Mouse (Mus musculus) hindbrain, embryonic 10.5 days (tissue): Measurements from ENCODE around the gene Ext2. TPM values are rescaled to one million over a fixed set of nuclear protein-coding genes. Genes with fewer than 3 reads are reported as not detected.

Source experiments
- DNase-seq: peaks from one replicate; pipeline ENCODE4 v3.0.0-alpha.2; 2017; ENCODE audit warnings: low spot score
- H3K27ac ChIP-seq: fragments of 300-500 bp; sonication (generic); 2 replicates; pipeline ENCODE4 v1.5.1; 2016; ENCODE audit warnings: mild to moderate bottlenecking, moderate library complexity
- H3K27me3 ChIP-seq: fragments of 300-500 bp; sonication (generic); 2 replicates; pipeline ENCODE4 v1.6.1; 2016; ENCODE audit warnings: mild to moderate bottlenecking; ENCODE audit not compliant: poor library complexity, insufficient read depth, severe bottlenecking
- H3K36me3 ChIP-seq: fragments of 300-500 bp; sonication (generic); 2 replicates; pipeline ENCODE4 v1.6.1; 2016; ENCODE audit warnings: mild to moderate bottlenecking, moderate library complexity
- H3K4me1 ChIP-seq: fragments of 300-500 bp; sonication (generic); replicated peaks from 2 replicates; pipeline ENCODE4 v1.6.1; 2016; ENCODE audit warnings: mild to moderate bottlenecking
- H3K4me3 ChIP-seq: fragments of 300-500 bp; sonication (generic); 2 replicates; pipeline ENCODE4 v1.5.1; 2016; ENCODE audit warnings: mild to moderate bottlenecking, moderate library complexity
- H3K9me3 ChIP-seq: fragments of 300-500 bp; sonication (generic); 2 replicates; pipeline ENCODE4 v1.6.1; 2016; ENCODE audit warnings: mild to moderate bottlenecking, moderate library complexity
- WGBS: fragments of 180-500 bp; shearing (Covaris S2); methylation state at CpG from one replicate; pipeline ENCODE4 v1.1.7; 2016; 5-methylcytosine and 5-hydroxymethylcytosine counted together
- polyA plus RNA-seq: library from polyadenylated mRNA; unstranded; fragments of >200 nt; fragmentation: Nextera tagmentation; extraction: Ambion mirVana; gene quantifications from 2 replicates; pipeline ENCODE4 v1.2.1, GENCODE M21; 2016

The Ext2 gene
- polyA plus RNA-seq, 1 experiment from 2014 or later: 77.1 TPM

DNA sequence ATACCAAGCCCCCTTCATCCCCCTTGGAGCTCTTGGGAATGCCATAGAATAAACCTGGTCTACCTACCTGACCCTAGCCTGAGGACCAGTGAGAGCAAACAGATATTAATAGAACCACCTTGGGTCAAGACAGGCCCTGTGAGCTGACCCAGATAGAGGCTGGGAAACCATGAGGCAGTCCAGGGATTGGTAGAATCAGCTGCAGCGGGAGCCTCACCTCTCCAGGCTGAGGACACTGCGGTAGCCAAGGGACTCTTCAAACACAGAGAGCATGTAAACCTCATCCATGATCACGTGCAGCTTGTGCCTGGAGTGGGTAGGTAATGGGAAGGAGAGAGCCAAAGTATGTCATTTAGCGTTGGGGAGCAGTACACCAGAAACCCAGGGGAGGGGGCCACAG lies 16.6 kb upstream of the Ext2 start:
- no peak for DNase-seq
- H3K4me3 ChIP-seq: no peak overlapping the region
- peaks cover 99% of the 10 kb centered on the region for H3K36me3 ChIP-seq
- no peak overlapping the region for H3K27ac ChIP-seq
- 92% methylated on average over 4 of the region's 4 CpGs for WGBS
- peaks cover 3% of the 10 kb centered on the region; the same call in 1 of the 2 replicates for H3K9me3 ChIP-seq
- no peaks in the 10 kb centered on the region for H3K4me1 ChIP-seq
- no peaks in the 10 kb centered on the region for H3K27me3 ChIP-seq

DNA sequence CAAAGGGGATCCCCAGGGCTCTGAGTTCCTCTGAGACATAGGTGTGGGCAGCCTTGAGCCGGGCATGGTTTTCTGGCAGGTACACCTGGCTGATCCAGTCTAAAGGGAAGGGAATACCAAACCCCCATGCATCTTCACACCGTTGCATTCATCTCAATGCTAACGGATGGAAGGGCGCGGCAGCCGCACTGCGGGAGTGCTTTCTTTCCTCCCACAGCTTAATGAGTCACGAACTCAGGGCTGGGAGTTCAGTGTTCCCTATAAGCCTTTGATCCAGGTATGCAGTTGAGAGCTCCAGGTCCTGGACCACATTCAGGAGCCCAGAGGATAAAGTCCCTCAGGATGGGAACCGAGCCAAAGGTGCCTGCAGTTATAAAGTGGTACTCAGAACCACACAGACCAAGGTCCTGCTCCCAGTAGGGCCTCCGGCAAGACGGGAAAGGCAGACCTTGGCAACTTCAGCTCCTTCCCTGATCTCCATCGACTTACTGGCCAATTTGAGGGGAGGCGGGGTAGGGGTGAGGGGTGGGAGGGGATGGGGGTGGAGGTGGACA lies 13.9 kb upstream of the Ext2 start:
- H3K4me3 ChIP-seq: no peak overlapping the region
- peaks cover 5% of the 10 kb centered on the region; the same call in 1 of the 2 replicates for H3K9me3 ChIP-seq
- no peak overlapping the region for H3K27ac ChIP-seq
- WGBS: 75% methylated on average over 13 of the region's 13 CpGs
- no peak for DNase-seq
- H3K4me1 ChIP-seq: no peaks in the 10 kb centered on the region
- H3K36me3 ChIP-seq: peaks cover 80% of the 10 kb centered on the region
- H3K27me3 ChIP-seq: no peaks in the 10 kb centered on the region

DNA sequence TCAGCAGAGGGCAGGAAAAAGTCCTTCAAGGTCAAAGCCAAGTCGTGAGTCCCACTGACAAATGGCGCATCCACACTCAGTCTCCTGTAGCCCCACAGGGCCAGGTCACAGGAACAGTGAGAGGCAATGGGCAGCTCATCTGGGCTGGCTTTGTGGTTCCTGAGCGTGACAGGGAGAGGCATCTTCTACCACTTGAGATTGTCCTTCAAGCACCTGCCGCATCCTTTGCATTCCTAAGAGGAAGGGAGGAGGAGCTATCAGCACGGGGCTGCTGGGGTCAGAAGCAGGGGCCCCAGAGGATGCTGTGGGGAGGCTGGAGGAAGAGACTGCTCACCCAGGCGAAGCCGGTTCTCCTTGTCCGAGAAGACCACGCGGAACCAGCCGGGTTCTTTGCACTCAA lies 13.2 kb upstream of the Ext2 start:
- WGBS: 83% methylated on average over 11 of the region's 11 CpGs
- peaks cover 73% of the 10 kb centered on the region for H3K36me3 ChIP-seq

GRCm38 (mm10) chr2:93823519-93823918 lies 1.2 kb upstream of the Ext2 start:
- Histone ChIP-seq H3K4me1 (peaks cover 21% of the 10 kb centered on the region), H3K36me3 (peaks cover 8% of the 10 kb centered on the region), H3K4me3 (no peak overlapping the region), H3K27ac (no peak overlapping the region), H3K27me3 (no peaks in the 10 kb centered on the region), H3K9me3 (no peaks in the 10 kb centered on the region)
- WGBS: 20% methylated on average over 8 of the region's 8 CpGs
- peak; percentile 73 for DNase-seq

More for the DNA sequence above, 13.2 kb upstream of the Ext2 start:
- Histone ChIP-seq H3K9me3 (peaks cover 3% of the 10 kb centered on the region; the same call in 1 of the 2 replicates), H3K4me1 (no peaks in the 10 kb centered on the region), H3K27me3 (no peaks in the 10 kb centered on the region), H3K4me3 (no peak overlapping the region), H3K27ac (no peak overlapping the region)
- no peak for DNase-seq

GRCm38 (mm10) chr2:93817791-93818190 lies 4.6 kb downstream of the Ext2 start:
- H3K4me3 ChIP-seq: no peak overlapping the region
- no peaks in the 10 kb centered on the region for H3K27me3 ChIP-seq
- no peaks in the 10 kb centered on the region for H3K9me3 ChIP-seq
- no peak overlapping the region for H3K27ac ChIP-seq
- peaks cover 19% of the 10 kb centered on the region for H3K36me3 ChIP-seq
- no peak for DNase-seq
- peaks cover 23% of the 10 kb centered on the region for H3K4me1 ChIP-seq
- WGBS: 94% methylated on average over 5 of the region's 5 CpGs

- Histone ChIP-seq H3K4me3 (no peak overlapping the region), H3K36me3 (peaks cover 53% of the 10 kb centered on the region), H3K9me3 (no peaks in the 10 kb centered on the region), H3K27me3 (no peaks in the 10 kb centered on the region), H3K27ac (no peak overlapping the region), H3K4me1 (peaks cover 3% of the 10 kb centered on the region; the same call in 1 of the 2 replicates)
- DNase-seq: no peak
- 94% methylated on average over 22 of the region's 22 CpGs for WGBS
Observed at GRCm38 (mm10) chr2:93813343-93813742, 9.0 kb downstream of the Ext2 start.

DNA sequence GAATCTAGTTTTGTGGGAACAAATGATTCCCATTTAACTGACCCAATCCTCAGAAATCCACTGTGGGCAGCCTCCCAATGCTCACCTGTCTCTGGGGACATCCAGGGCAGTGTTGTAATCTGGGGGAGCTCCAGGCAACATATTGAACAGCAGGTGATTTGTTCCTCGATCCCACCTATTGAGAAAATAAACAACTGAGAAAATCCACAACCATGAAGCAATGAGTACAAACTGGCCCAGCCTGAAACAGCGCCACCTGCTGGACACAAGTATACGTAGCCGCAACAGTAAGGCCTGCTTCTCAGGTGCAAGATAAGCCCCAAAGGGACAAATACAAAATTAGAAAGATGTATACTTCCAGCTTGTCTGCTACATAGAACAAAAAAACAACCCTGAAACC lies 10.6 kb downstream of the Ext2 start:
- WGBS: 35% methylated on average over 4 of the region's 4 CpGs
- H3K27me3 ChIP-seq: no peaks in the 10 kb centered on the region
- no peak overlapping the region for H3K27ac ChIP-seq
- peak; percentile 64 for DNase-seq
- no peaks in the 10 kb centered on the region for H3K4me1 ChIP-seq
- no peaks in the 10 kb centered on the region for H3K9me3 ChIP-seq
- peaks cover 67% of the 10 kb centered on the region for H3K36me3 ChIP-seq
- H3K4me3 ChIP-seq: no peak overlapping the region

GRCm38 (mm10) chr2:93809931-93810330 lies 12.4 kb downstream of the Ext2 start:
- Histone ChIP-seq H3K4me3 (no peak overlapping the region), H3K9me3 (no peaks in the 10 kb centered on the region), H3K4me1 (no peaks in the 10 kb centered on the region), H3K27me3 (no peaks in the 10 kb centered on the region), H3K36me3 (peaks cover 86% of the 10 kb centered on the region), H3K27ac (no peak overlapping the region)
- DNase-seq: peak; percentile 45
- WGBS: 12% methylated on average over 2 of the region's 2 CpGs

- 87% methylated on average over 5 of the region's 5 CpGs for WGBS
- Histone ChIP-seq H3K4me3 (no peak overlapping the region), H3K4me1 (no peaks in the 10 kb centered on the region), H3K36me3 (peaks cover 95% of the 10 kb centered on the region), H3K9me3 (no peaks in the 10 kb centered on the region), H3K27ac (no peak overlapping the region), H3K27me3 (no peaks in the 10 kb centered on the region)
- no peak for DNase-seq
Observed at GRCm38 (mm10) chr2:93808071-93808470, 14.3 kb downstream of the Ext2 start.

GRCm38 (mm10) chr2:93807440-93807839 lies 14.9 kb downstream of the Ext2 start:
- DNase-seq: no peak
- H3K36me3 ChIP-seq: peaks cover 92% of the 10 kb centered on the region
- WGBS: 89% methylated on average over 8 of the region's 8 CpGs
- H3K27me3 ChIP-seq: no peaks in the 10 kb centered on the region
- H3K4me1 ChIP-seq: no peaks in the 10 kb centered on the region
- H3K27ac ChIP-seq: no peak overlapping the region
- no peaks in the 10 kb centered on the region for H3K9me3 ChIP-seq
- no peak overlapping the region for H3K4me3 ChIP-seq

- 95% methylated on average over 6 of the region's 6 CpGs for WGBS
- H3K27me3 ChIP-seq: no peaks in the 10 kb centered on the region
- H3K36me3 ChIP-seq: peaks cover 94% of the 10 kb centered on the region
- H3K4me1 ChIP-seq: no peaks in the 10 kb centered on the region
- no peak for DNase-seq
- H3K27ac ChIP-seq: no peak overlapping the region
- no peak overlapping the region for H3K4me3 ChIP-seq
- H3K9me3 ChIP-seq: no peaks in the 10 kb centered on the region
Observed at GRCm38 (mm10) chr2:93806487-93807201, 15.7 kb downstream of the Ext2 start.

DNA sequence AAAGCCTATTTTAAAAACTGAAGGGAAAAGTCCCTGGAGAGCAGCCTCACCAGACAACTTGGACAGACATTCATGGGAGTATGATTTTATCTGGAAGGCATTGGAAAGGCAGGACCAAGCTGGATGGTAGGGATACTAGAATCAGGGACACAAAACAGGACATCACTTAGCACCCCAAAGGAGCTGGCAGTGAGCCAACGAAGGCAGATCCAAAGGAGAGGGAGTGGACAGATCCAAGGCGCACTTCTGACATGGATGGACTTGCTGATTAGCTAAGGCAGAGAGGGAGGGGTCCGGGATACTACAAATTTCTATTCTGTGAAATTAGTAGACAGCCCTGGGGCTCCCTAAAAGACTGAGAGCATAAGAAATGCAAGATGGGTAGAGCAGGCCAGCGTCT lies 16.8 kb downstream of the Ext2 start:
- H3K27me3 ChIP-seq: no peaks in the 10 kb centered on the region
- peaks cover 88% of the 10 kb centered on the region for H3K36me3 ChIP-seq
- no peak overlapping the region for H3K27ac ChIP-seq
- no peaks in the 10 kb centered on the region for H3K9me3 ChIP-seq
- H3K4me1 ChIP-seq: no peaks in the 10 kb centered on the region
- H3K4me3 ChIP-seq: no peak overlapping the region
- WGBS: 88% methylated on average over 4 of the region's 4 CpGs
- no peak for DNase-seq

DNA sequence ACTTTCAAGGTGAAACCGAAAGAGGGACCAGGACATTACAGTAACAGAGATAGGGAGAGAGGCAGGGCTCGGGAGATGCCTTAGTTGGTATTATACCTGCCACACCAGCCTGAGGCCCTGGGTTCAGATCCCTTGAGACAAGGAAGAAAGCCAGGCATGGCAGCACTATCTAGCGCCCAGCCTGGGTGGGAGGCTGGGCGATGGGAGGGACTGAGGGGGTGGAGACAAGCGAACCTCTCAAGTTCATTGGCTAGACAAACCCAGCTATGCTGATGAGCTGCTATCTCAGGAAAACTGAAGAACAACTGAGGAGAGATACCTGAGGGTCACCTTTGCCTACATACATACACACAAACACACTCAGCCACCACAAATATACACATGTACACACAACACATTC lies 17.3 kb downstream of the Ext2 start:
- WGBS: 79% methylated on average over 5 of the region's 5 CpGs
- Histone ChIP-seq H3K27ac (no peak overlapping the region), H3K4me3 (no peak overlapping the region), H3K27me3 (no peaks in the 10 kb centered on the region), H3K9me3 (no peaks in the 10 kb centered on the region), H3K4me1 (no peaks in the 10 kb centered on the region), H3K36me3 (peaks cover 84% of the 10 kb centered on the region)
- DNase-seq: no peak
